Mouse (Mus musculus) fibroblast of lung, adult 2 months (primary cell): Measurements from ENCODE around the gene Evi2.

Experiments used
- DNase-seq: peaks from one replicate; pipeline ENCODE4 v3.0.0-alpha.2; 2011; ENCODE audit warnings: low read depth

The Evi2 gene

GRCm38 (mm10) chr11:79524310-79524575 lies 6.1 kb downstream of the Evi2 start:
- DNase-seq, result no peak

- DNase-seq, result no peak
These were observed 6.7 kb downstream of the Evi2 start, which contains the start of gene Evi2b for GRCm38 (mm10) chr11:79523560-79524309. TSS of gene Evi2b (minus strand) at chr11:79523762.

- DNase-seq, result no peak
These were observed 7.4 kb downstream of the Evi2 start for GRCm38 (mm10) chr11:79522944-79523343.

GRCm38 (mm10) chr11:79521930-79522329 lies 8.5 kb downstream of the Evi2 start:
- DNase-seq, result no peak

- DNase-seq, result no peak
These were observed 9.6 kb downstream of the Evi2 start for GRCm38 (mm10) chr11:79520772-79521171.

- no peak for DNase-seq
These were observed 10.5 kb downstream of the Evi2 start for GRCm38 (mm10) chr11:79519878-79520291.

- no peak for DNase-seq
These were observed 11.1 kb downstream of the Evi2 start for GRCm38 (mm10) chr11:79519299-79519698.

GRCm38 (mm10) chr11:79515798-79516197 lies 14.6 kb downstream of the Evi2 start:
- no peak for DNase-seq

- DNase-seq, result no peak
These were observed 15.1 kb downstream of the Evi2 start for GRCm38 (mm10) chr11:79515331-79515730.

GRCm38 (mm10) chr11:79511970-79512369 lies 18.4 kb downstream of the Evi2 start:
- DNase-seq, result no peak

GRCm38 (mm10) chr11:79504506-79504905 lies 25.9 kb downstream of the Evi2 start:
- DNase-seq, result no peak

GRCm38 (mm10) chr11:79503845-79504244 lies 26.5 kb downstream of the Evi2 start, which contains the start of gene Omg:
TSS of gene Omg (minus strand) at chr11:79504084.
- no peak for DNase-seq

- DNase-seq, result no peak
These were observed 27.5 kb downstream of the Evi2 start for GRCm38 (mm10) chr11:79502917-79503316.

GRCm38 (mm10) chr11:79494976-79495800 lies 35.2 kb downstream of the Evi2 start:
- DNase-seq, result no peak

GRCm38 (mm10) chr11:79484721-79485120 lies 45.7 kb downstream of the Evi2 start:
- no peak for DNase-seq

- no peak for DNase-seq
These were observed 46.4 kb downstream of the Evi2 start for GRCm38 (mm10) chr11:79483876-79484528.

GRCm38 (mm10) chr11:79483392-79483791 lies 47.0 kb downstream of the Evi2 start:
- no peak for DNase-seq

GRCm38 (mm10) chr11:79468097-79468496 lies 62.3 kb downstream of the Evi2 start:
- DNase-seq, result no peak
